Mouse (Mus musculus): ENCODE data around the gene Sgca. TPM values are rescaled to one million over a fixed set of nuclear protein-coding genes. Genes with fewer than 3 reads are reported as not detected.

The Sgca gene
- polyA plus RNA-seq, 1 experiment: 0.25 TPM

DNA sequence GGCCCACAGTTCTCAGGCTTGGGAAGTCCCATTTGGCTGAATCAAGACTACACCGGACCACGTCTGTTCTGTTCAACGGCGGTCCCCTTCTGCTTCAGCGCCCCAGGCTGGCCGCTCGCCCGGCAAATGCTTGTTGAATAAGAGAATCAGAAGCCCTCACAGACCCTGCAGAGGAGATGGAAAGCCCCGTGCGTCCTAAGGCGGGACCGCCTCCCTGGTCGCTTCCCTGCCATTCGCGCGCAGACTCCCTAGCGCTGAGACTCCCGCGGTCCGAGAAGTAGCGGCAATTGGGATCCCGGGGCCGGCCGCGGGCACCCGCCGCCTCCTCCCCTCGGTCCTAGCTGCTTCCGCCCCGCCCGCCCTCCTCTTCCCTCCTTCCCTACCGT is 33.5 kb upstream of the Sgca start, which contains the start of gene Samd14:
TSS of gene Samd14 (plus strand) at position 251 of the 386 bp plus-strand sequence.
- DNase-seq (ENCODE audit: low read depth): peak; percentile 96
- TF ChIP-seq POLR2A (IDR thresholded peaks at IDR 0.05; ENCODE audit: borderline replicate concordance, extremely low read depth, insufficient read depth, insufficient read length, poor library complexity, severe bottlenecking): peak; percentile 57; the same call in 1 of the 2 replicates
- no peak for TF ChIP-seq CTCF (IDR thresholded peaks at IDR 0.05; ENCODE audit: borderline replicate concordance, extremely low read depth, insufficient read depth, insufficient read length)

DNA sequence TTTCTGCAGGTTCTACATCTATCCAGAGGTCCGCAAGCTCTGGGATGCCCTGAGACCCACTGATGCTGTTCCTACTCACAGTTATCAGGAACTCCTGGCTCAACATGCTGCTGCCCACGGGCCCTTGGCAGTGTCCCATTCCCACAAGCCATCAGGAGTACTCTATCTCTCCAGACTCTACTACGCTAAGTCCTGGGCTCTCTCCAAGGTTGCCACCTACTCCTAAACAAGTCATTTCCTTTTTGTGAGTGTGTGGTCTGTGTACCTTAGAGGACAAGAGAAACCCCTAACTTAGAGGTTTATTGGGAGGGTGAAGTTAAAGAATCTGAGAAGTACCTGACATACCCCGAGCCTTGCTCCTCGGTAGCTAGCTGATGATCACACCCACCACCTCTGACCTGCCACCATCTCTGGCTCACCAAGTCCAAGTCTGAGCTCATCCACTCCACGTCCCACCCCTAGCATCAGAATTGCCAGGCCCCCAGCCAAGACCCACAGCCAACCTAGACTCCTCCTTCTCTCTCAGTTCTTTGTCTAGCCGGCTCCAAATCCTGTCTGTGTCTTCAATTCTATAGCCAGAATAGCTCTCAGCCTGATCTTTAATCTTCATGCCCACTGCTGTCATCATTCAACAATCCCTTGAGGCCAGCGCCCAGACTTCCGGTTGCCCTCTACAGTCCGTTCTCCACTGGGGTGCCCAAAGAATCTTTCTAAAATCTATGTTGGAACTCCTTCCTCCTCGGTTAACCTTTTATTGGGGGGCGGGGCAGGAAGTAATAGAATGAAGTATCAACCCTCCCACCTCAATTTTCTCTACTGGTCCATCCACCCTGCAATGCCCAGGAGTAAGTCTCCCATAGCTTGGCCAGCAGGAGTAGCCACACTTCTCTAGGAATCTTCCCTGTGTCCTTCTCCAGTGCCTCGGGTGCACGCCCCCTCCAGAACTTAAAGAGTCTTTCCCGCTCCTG is 32.8 kb upstream of the Sgca start:
- TF ChIP-seq POLR2A (IDR thresholded peaks at IDR 0.05; ENCODE audit: borderline replicate concordance, extremely low read depth, insufficient read depth, insufficient read length, poor library complexity, severe bottlenecking) (no peak), CTCF (IDR thresholded peaks at IDR 0.05; ENCODE audit: borderline replicate concordance, extremely low read depth, insufficient read depth, insufficient read length) (no peak)
- DNase-seq (ENCODE audit: low read depth): peak; percentile 80

DNA sequence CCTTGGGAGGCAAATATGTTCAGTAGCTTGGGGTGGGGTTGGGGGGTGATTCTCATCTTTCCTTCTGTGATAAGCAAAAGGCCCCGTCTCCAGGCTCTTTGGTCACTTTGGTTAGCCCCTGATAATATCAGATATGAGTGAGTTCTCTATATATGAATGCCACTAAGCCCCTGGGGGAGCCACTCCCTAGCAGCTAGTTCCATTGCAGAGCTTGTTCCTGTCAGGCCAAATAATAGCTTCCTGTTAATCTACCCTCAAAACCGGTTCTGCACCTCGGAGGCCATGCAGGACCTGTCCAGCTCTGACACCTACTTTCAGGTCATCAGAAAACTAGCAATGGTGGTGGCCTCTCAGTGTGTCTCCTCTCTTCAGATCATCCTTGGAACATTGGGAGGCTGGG is 31.3 kb upstream of the Sgca start:
- no peak for DNase-seq (ENCODE audit: low read depth)
- TF ChIP-seq CTCF (IDR thresholded peaks at IDR 0.05; ENCODE audit: borderline replicate concordance, extremely low read depth, insufficient read depth, insufficient read length) (no peak), POLR2A (IDR thresholded peaks at IDR 0.05; ENCODE audit: borderline replicate concordance, extremely low read depth, insufficient read depth, insufficient read length, poor library complexity, severe bottlenecking) (no peak)

DNA sequence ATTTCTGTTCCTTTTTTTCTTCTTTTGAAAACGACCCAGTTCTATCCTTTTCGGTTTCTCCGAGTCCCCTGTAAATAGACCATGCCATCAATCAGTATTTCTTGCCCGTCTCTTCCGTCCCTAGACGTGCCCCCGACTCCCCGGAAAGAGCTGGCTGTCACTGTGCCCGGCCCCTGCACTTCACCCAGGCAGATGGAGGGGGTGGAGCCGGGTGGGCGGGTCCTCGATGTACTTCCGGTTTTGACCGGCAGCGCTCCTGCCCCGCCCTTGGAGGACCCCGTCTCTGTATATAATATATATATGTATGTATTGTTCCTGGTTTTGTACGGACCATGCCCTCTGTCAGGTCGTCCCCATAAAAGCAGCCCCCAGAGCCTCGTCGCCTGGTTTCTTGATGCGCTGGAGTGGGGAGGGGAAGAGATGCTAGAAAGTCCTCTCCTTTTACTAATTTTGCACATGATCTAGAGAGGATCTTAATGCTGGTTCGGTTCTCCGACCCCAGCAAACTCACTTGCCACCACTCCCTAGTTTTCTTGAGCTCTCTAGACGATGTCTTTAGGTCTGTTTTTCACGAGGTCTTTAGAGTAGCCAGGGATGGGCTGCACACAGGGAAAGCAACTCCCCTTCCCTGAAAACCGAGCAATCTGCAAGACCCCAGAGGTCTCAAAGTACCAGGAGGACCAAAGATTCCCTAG is 30.5 kb upstream of the Sgca start:
- TF ChIP-seq POLR2A (IDR thresholded peaks at IDR 0.05; ENCODE audit: borderline replicate concordance, extremely low read depth, insufficient read depth, insufficient read length, poor library complexity, severe bottlenecking): no peak; the same call in 1 of the 2 replicates
- TF ChIP-seq CTCF (IDR thresholded peaks at IDR 0.05; ENCODE audit: borderline replicate concordance, extremely low read depth, insufficient read depth, insufficient read length): peak; percentile 16; the same call in 1 of the 2 replicates
- DNase-seq (ENCODE audit: low read depth): peak; percentile 94

DNA sequence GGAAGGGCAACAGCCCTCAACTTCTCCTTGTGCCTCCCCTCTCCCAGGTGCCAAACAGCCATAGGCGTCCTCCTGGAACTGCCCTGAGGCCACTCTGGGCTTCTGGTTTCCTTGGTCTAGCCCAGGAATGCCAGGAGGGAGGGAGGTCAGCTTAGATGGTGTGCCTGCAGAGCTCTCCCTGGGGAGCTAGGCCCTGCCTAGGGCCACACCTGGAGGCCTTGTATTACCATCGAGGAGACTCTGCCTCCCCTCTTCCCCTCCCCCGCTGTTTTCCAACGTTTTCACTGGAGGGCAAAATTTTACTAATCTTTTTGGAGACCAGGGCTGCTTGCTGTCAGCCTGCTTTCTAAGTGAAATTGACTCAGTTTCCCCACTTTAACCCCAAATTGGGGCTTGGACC is 29.9 kb upstream of the Sgca start:
- no peak for DNase-seq (ENCODE audit: low read depth)
- TF ChIP-seq POLR2A (IDR thresholded peaks at IDR 0.05; ENCODE audit: borderline replicate concordance, extremely low read depth, insufficient read depth, insufficient read length, poor library complexity, severe bottlenecking) (no peak), CTCF (IDR thresholded peaks at IDR 0.05; ENCODE audit: borderline replicate concordance, extremely low read depth, insufficient read depth, insufficient read length) (no peak)

DNA sequence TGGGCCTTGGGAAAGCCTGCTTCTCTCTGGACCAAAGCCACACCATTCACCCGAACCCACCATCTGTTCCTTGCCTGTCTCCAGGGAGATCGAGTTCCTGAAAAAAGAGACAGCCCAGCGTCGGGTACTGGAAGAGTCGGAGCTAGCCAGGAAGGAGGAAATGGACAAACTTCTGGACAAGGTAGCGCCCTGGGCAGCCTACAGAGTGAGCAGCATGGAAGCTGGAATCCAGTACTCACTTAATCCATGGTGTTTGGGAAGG is 28.7 kb upstream of the Sgca start:
- no peak for DNase-seq (ENCODE audit: low read depth)
- TF ChIP-seq POLR2A (IDR thresholded peaks at IDR 0.05; ENCODE audit: borderline replicate concordance, extremely low read depth, insufficient read depth, insufficient read length, poor library complexity, severe bottlenecking) (no peak), CTCF (IDR thresholded peaks at IDR 0.05; ENCODE audit: borderline replicate concordance, extremely low read depth, insufficient read depth, insufficient read length) (no peak)

DNA sequence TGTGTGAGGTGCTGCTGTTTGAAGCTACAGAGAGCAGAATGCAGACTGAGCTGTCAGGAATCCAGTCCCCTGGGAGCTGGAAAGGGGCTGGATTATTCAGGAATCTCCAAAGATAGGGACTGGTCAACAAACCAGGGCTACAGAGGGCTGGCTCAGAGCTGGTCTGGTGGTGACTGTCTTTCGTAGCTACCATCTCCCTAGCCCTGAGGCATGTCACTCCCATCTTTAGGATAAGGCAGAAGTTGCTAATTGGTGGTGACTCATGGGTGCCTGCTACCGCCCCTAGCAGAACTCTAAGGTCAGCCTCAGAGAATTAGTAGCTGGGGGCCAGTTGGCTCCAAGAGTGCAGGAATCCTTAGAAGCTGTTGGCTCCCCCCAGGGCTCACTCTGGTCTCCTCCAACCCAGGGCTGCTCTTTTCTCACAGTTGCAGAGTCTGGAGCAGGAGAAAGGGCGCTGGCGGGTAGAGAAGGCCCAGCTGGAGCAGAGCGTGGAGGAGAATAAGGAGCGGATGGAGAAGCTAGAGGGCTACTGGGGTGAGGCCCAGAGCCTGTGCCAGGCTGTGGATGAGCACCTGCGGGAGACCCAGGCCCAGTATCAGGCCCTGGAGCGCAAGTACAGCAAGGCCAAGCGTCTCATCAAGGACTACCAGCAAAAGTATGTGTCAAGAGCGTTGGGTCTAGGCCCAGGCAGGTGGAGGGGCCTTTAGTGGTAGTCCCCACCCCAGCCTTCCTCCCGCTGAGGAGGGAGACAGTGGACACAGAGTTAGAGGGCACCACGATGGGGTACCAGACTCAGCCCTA is 28.2 kb upstream of the Sgca start:
- TF ChIP-seq CTCF (IDR thresholded peaks at IDR 0.05; ENCODE audit: borderline replicate concordance, extremely low read depth, insufficient read depth, insufficient read length) (no peak), POLR2A (IDR thresholded peaks at IDR 0.05; ENCODE audit: borderline replicate concordance, extremely low read depth, insufficient read depth, insufficient read length, poor library complexity, severe bottlenecking) (no peak)
- DNase-seq (ENCODE audit: low read depth): no peak

DNA sequence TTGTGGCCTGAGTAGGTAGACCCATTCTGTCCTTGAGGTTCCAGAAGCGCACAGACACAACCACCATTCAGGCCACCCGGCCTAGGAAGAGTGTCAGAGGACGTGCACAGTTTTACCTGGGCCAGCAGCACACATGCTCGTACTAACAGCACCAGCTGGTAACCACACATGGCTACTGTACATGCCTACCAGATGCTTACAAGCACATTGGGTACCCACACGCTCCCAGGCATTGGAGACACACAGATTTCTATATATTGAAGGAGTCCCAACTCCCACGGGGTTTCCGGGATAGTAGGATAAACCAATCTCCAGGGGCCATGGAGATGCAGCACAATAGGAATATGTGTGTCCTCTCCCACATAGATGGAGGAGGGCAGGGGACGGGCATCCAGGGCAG is 26.6 kb upstream of the Sgca start:
- TF ChIP-seq CTCF (IDR thresholded peaks at IDR 0.05; ENCODE audit: borderline replicate concordance, extremely low read depth, insufficient read depth, insufficient read length): no peak
- TF ChIP-seq POLR2A (IDR thresholded peaks at IDR 0.05; ENCODE audit: borderline replicate concordance, extremely low read depth, insufficient read depth, insufficient read length, poor library complexity, severe bottlenecking): no peak
- no peak for DNase-seq (ENCODE audit: low read depth)

DNA sequence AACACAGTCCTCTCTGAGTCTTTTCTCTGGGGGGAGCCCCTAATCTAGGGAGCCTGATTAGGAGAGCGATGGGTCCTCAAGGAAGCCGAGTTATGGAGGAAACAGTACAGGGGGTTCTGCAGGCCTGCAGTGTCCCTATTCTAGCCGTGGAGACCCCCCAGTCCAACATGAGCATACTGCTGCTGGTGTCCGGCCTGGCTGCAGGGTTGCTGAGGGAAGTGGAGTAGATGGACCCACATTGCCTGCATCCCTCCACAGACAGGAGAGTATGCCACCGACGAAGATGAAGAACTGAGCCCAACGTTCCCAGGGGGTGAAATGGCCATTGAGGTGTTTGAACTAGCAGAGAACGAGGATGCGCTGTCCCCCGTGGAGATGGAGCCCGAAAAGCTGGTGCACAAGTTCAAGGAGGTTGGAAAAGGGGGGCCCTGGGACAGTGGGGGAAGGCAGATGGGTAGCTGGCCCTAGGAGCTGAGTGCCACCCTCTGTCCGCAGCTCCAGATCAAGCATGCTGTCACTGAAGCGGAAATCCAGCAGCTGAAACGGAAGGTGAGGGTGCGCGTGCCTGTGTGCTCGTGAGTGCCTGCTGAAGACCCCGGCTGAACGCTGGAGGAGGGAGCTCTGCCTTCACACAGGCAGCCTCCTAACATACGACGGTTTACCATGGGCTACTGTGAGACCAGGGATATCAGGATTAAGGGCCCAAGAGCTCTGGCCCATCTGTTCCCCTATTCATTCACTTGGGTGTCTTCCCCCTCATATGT is 25.6 kb upstream of the Sgca start:
- TF ChIP-seq POLR2A (IDR thresholded peaks at IDR 0.05; ENCODE audit: borderline replicate concordance, extremely low read depth, insufficient read depth, insufficient read length, poor library complexity, severe bottlenecking): no peak
- TF ChIP-seq CTCF (IDR thresholded peaks at IDR 0.05; ENCODE audit: borderline replicate concordance, extremely low read depth, insufficient read depth, insufficient read length): no peak

DNA sequence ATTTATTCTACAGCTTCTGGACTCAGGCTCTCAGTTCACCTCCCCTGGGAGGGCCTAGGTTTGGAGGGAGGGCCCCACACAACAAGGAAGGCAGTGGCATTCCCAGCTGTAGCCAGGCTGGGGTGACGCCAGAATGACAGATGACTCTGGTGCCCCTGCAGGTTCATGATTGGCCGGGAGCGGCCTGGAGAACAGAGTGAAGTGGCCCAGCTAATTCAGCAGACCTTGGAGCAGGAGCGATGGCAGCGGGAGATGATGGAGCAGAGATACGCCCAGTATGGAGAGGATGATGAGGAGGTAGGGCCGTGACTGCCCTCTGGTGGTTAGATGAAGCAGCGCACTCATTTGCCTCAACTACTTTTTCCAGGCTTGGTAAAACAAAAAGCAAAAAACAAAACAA is 24.9 kb upstream of the Sgca start:
- peak; percentile 89 for DNase-seq (ENCODE audit: low read depth)
- TF ChIP-seq POLR2A (IDR thresholded peaks at IDR 0.05; ENCODE audit: borderline replicate concordance, extremely low read depth, insufficient read depth, insufficient read length, poor library complexity, severe bottlenecking): no peak
- TF ChIP-seq CTCF (IDR thresholded peaks at IDR 0.05; ENCODE audit: borderline replicate concordance, extremely low read depth, insufficient read depth, insufficient read length): peak; percentile 87

More for the DNA sequence above, 25.6 kb upstream of the Sgca start:
- DNase-seq (ENCODE audit: low read depth): no peak

Measured in brain, embryonic 14.5 days (tissue).